Mouse (Mus musculus) ES-E14 (cell line): ENCODE data around the gene Cpt1c.

Experiments used
- CHD2 ChIP-seq: IDR thresholded peaks from 2 replicates; pipeline ENCODE4 v1.6.1; 2014; ENCODE audit warnings: mild to moderate bottlenecking, low read depth, low read length, inconsistent platforms
- HCFC1 ChIP-seq: IDR thresholded peaks from 2 replicates; pipeline ENCODE4 v1.6.1; 2012; ENCODE audit warnings: low read length, inconsistent platforms, borderline replicate concordance; ENCODE audit not compliant: insufficient read depth
- ZC3H11A ChIP-seq: IDR thresholded peaks from 2 replicates; pipeline ENCODE4 v1.6.1; 2012; ENCODE audit warnings: low read depth, mild to moderate bottlenecking, inconsistent platforms, low read length, borderline replicate concordance

GRCm38 (mm10) chr7:44951960-44952359, 22.7 kb downstream of the Cpt1c start:
- TF ChIP-seq HCFC1 (no peak), ZC3H11A (no peak), CHD2 (no peak)
